Mouse (Mus musculus): Measurements from ENCODE around the gene Glod4. TPM values are rescaled to one million over a fixed set of nuclear protein-coding genes. Genes with fewer than 3 reads are reported as not detected.
A peak's percentile ranks its signal among the peaks of the same experiment; 100 is the strongest.

The Glod4 gene
- polyA plus RNA-seq, 2 experiments: 17.9 to 60.7 TPM

DNA sequence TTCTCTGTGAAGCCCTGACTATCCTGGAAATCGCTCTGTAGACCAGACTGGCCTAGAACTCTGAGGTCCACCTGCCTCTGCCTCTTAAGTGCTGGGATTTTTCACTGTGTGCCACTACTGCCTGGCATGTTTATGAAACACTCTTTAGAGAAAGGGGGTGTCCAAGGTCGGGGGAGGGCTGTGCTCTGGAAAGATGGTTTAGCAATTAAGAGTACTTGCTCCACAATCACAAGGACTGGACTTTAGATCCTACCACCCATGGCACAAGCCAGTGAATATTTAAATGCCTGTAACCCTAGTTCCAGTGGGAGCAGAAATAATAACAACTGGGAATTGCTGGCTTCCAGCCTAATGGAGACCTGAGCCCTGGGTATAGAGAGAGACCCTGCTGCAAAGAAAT is 36.4 kb upstream of the Glod4 start:
- 47% methylated on average over 2 of the region's 2 CpGs for WGBS (ENCODE audit: insufficient replicate concordance)
- TF ChIP-seq CTCF (IDR thresholded peaks at IDR 0.05; ENCODE audit: low read depth) (no peak), EP300 (IDR thresholded peaks at IDR 0.05; ENCODE audit: low read depth) (no peak)
- H3K27ac ChIP-seq: no peak overlapping the region
- H3K27me3 ChIP-seq (ENCODE audit: control insufficient read depth, insufficient read depth, low read length): no peaks in the 10 kb centered on the region
- no peak for DNase-seq (ENCODE audit: low read depth in 3 of 3, low spot score in 3 of 3)
- H3K4me2 ChIP-seq (ENCODE audit: low read depth): no peak overlapping the region
- H3K36me3 ChIP-seq (replicated peaks; ENCODE audit: control insufficient read depth, insufficient read depth, low read depth): no peaks in the 10 kb centered on the region
- H3K4me1 ChIP-seq (replicated peaks; ENCODE audit: control insufficient read depth in 2 of 2, insufficient read depth in 2 of 2, low read length in 1 of 2): no peaks in the 10 kb centered on the region
- H3K9me3 ChIP-seq (ENCODE audit: control insufficient read depth, low read length): no peaks in the 10 kb centered on the region
- H3K4me3 ChIP-seq (ENCODE audit: insufficient read depth in 1 of 2, low read depth in 2 of 2, low read length in 2 of 2): no peak overlapping the region
- no peak for ATAC-seq (ENCODE audit: insufficient read depth)
- H3K9ac ChIP-seq (replicated peaks): no peak overlapping the region

GRCm38 (mm10) chr11:76278960-76279852 is 35.7 kb upstream of the Glod4 start:
- H3K27me3 ChIP-seq (ENCODE audit: control insufficient read depth, insufficient read depth, low read length): no peaks in the 10 kb centered on the region
- H3K9ac ChIP-seq (replicated peaks): no peak overlapping the region
- H3K4me2 ChIP-seq (ENCODE audit: low read depth): no peak overlapping the region
- ATAC-seq (ENCODE audit: insufficient read depth): no peak
- H3K9me3 ChIP-seq (ENCODE audit: control insufficient read depth, low read length): no peaks in the 10 kb centered on the region
- H3K36me3 ChIP-seq (replicated peaks; ENCODE audit: control insufficient read depth, insufficient read depth, low read depth): no peaks in the 10 kb centered on the region
- DNase-seq (ENCODE audit: low read depth in 3 of 3, low spot score in 3 of 3): no peak
- H3K27ac ChIP-seq: no peak overlapping the region
- H3K4me3 ChIP-seq (ENCODE audit: insufficient read depth in 1 of 2, low read depth in 2 of 2, low read length in 2 of 2): no peak overlapping the region
- TF ChIP-seq CTCF (IDR thresholded peaks at IDR 0.05; ENCODE audit: low read depth) (no peak), EP300 (IDR thresholded peaks at IDR 0.05; ENCODE audit: low read depth) (no peak)
- H3K4me1 ChIP-seq (replicated peaks; ENCODE audit: control insufficient read depth in 2 of 2, insufficient read depth in 2 of 2, low read length in 1 of 2): no peaks in the 10 kb centered on the region
- WGBS (ENCODE audit: insufficient replicate concordance): 64% methylated on average over 14 of the region's 14 CpGs

DNA sequence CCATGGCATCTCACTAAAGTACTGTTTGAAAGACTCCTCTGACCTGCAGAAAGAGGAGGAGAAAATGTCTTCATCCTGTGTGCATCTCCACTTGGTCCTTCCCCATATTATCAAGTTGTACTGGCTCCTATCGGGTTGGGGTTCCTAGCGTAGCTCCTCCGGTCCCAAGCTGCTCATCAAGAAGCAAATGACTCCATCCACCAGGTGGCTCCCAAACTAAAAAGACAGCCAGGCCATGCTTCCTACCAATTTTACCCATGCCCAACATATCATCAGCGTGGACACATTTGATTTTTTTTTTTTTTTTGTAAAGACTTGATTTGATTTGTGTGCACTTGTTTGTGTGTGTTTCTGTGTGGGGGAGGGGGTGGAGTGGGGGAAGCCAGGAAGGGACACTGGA is 28.9 kb upstream of the Glod4 start:
- Histone ChIP-seq H3K36me3 (replicated peaks; ENCODE audit: control insufficient read depth, insufficient read depth, low read depth) (no peaks in the 10 kb centered on the region), H3K4me2 (ENCODE audit: low read depth) (no peak overlapping the region), H3K27ac (no peak overlapping the region), H3K27me3 (ENCODE audit: control insufficient read depth, insufficient read depth, low read length) (no peaks in the 10 kb centered on the region), H3K4me1 (replicated peaks; ENCODE audit: control insufficient read depth in 2 of 2, insufficient read depth in 2 of 2, low read length in 1 of 2) (no peaks in the 10 kb centered on the region), H3K4me3 (ENCODE audit: insufficient read depth in 1 of 2, low read depth in 2 of 2, low read length in 2 of 2) (no peak overlapping the region), H3K9ac (replicated peaks) (no peak overlapping the region), H3K9me3 (ENCODE audit: control insufficient read depth, low read length) (no peaks in the 10 kb centered on the region)
- no peak for DNase-seq (ENCODE audit: low read depth in 3 of 3, low spot score in 3 of 3)
- ATAC-seq (ENCODE audit: insufficient read depth): no peak
- TF ChIP-seq EP300 (IDR thresholded peaks at IDR 0.05; ENCODE audit: low read depth): no peak
- 0 out of 2 replicates have a peak, but pooled peaks have one; percentile 23 for TF ChIP-seq CTCF (IDR thresholded peaks at IDR 0.05; ENCODE audit: low read depth)
- 77% methylated on average over 4 of the region's 4 CpGs for WGBS (ENCODE audit: insufficient replicate concordance)

GRCm38 (mm10) chr11:76268521-76269065 is 25.1 kb upstream of the Glod4 start:
- H3K27ac ChIP-seq: no peak overlapping the region
- TF ChIP-seq EP300 (IDR thresholded peaks at IDR 0.05; ENCODE audit: low read depth): no peak
- no peak for TF ChIP-seq CTCF (IDR thresholded peaks at IDR 0.05; ENCODE audit: low read depth)
- ATAC-seq (ENCODE audit: insufficient read depth) (no peak), DNase-seq (ENCODE audit: low read depth in 3 of 3, low spot score in 3 of 3) (no peak)
- no peaks in the 10 kb centered on the region for H3K4me1 ChIP-seq (replicated peaks; ENCODE audit: control insufficient read depth in 2 of 2, insufficient read depth in 2 of 2, low read length in 1 of 2)
- no peak overlapping the region for H3K4me2 ChIP-seq (ENCODE audit: low read depth)
- no peaks in the 10 kb centered on the region for H3K9me3 ChIP-seq (ENCODE audit: control insufficient read depth, low read length)
- H3K36me3 ChIP-seq (replicated peaks; ENCODE audit: control insufficient read depth, insufficient read depth, low read depth): no peaks in the 10 kb centered on the region
- H3K4me3 ChIP-seq (ENCODE audit: insufficient read depth in 1 of 2, low read depth in 2 of 2, low read length in 2 of 2): no peak overlapping the region
- WGBS (ENCODE audit: insufficient replicate concordance): 60% methylated on average over 6 of the region's 6 CpGs
- H3K27me3 ChIP-seq (ENCODE audit: control insufficient read depth, insufficient read depth, low read length): no peaks in the 10 kb centered on the region
- no peak overlapping the region for H3K9ac ChIP-seq (replicated peaks)

GRCm38 (mm10) chr11:76268001-76268459 is 24.5 kb upstream of the Glod4 start:
- H3K4me2 ChIP-seq (ENCODE audit: low read depth): no peak overlapping the region
- ATAC-seq (ENCODE audit: insufficient read depth) (no peak), DNase-seq (ENCODE audit: low read depth in 3 of 3, low spot score in 3 of 3) (no peak)
- H3K36me3 ChIP-seq (replicated peaks; ENCODE audit: control insufficient read depth, insufficient read depth, low read depth): no peaks in the 10 kb centered on the region
- 47% methylated on average over 5 of the region's 5 CpGs for WGBS (ENCODE audit: insufficient replicate concordance)
- no peaks in the 10 kb centered on the region for H3K9me3 ChIP-seq (ENCODE audit: control insufficient read depth, low read length)
- no peaks in the 10 kb centered on the region for H3K4me1 ChIP-seq (replicated peaks; ENCODE audit: control insufficient read depth in 2 of 2, insufficient read depth in 2 of 2, low read length in 1 of 2)
- H3K27me3 ChIP-seq (ENCODE audit: control insufficient read depth, insufficient read depth, low read length): no peaks in the 10 kb centered on the region
- H3K27ac ChIP-seq: no peak overlapping the region
- TF ChIP-seq EP300 (IDR thresholded peaks at IDR 0.05; ENCODE audit: low read depth) (no peak), CTCF (IDR thresholded peaks at IDR 0.05; ENCODE audit: low read depth) (no peak)
- no peak overlapping the region for H3K4me3 ChIP-seq (ENCODE audit: insufficient read depth in 1 of 2, low read depth in 2 of 2, low read length in 2 of 2)
- no peak overlapping the region for H3K9ac ChIP-seq (replicated peaks)

Measured in liver, embryonic 14.5 days (tissue).